ENCODE assay signal across 11 mouse cellular contexts in the genomic region with DNA sequence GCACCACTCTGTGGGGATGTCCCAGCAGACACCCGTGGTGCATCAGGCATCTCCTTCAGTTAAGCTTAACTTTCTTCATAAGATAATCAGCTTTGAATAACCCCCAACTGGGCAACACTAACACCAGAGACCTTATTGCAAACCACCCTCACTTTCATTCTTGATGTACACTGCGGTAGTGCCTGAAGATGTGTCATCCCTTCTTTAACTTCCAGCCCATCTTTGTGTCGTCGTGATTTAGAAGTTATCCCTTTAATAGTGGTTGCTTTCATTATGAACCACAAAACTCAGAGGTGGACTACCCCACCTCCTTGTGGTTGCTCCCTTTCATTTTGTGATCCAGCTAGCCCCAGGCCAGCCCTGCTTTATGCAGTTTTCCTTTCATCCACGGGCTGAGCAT.
"Had no signal": no experiment of that assay in that cellular context is flagged by ENCODE, and none has a peak within 500 bp of the region (broad histone marks: within the 10 kb centered on the region; RNA-seq: fewer than 3 reads in every experiment).

No protein-coding gene starts in this region.

- DNase-seq: kidney, postnatal 25 days; layer of hippocampus, adult 9-11 months; layer of hippocampus, postnatal 36 days; lung, embryonic 14.5 days; lung, postnatal 14 days; thymus, postnatal 4 days had no signal

- H3K36me3 ChIP-seq: limb, embryonic 15.5 days; liver, embryonic 12.5 days had no signal

- H3K27ac ChIP-seq: limb, embryonic 15.5 days; liver, embryonic 12.5 days; macrophage; stomach, postnatal 0 days had no signal

- H3K9me3 ChIP-seq: limb, embryonic 15.5 days; liver, embryonic 12.5 days; megakaryocyte, embryonic 14.5 days had no signal

- H3K4me2 ChIP-seq: limb, embryonic 15.5 days; liver, embryonic 12.5 days; lung, embryonic 14.5 days had no signal

- H3K4me3 ChIP-seq: limb, embryonic 15.5 days; liver, embryonic 12.5 days; megakaryocyte, embryonic 14.5 days had no signal

- H3K9ac ChIP-seq: limb, embryonic 15.5 days; liver, embryonic 12.5 days; lung, embryonic 14.5 days had no signal

- ATAC-seq: liver, embryonic 12.5 days had no signal

- H3K27me3 ChIP-seq: limb, embryonic 15.5 days; liver, embryonic 12.5 days; megakaryocyte, embryonic 14.5 days had no signal

- H3K4me1 ChIP-seq: liver, embryonic 12.5 days; megakaryocyte, embryonic 14.5 days had no signal
